Mouse (Mus musculus): ENCODE data around the gene Dusp6. TPM values are rescaled to one million over a fixed set of nuclear protein-coding genes. Genes with fewer than 3 reads are reported as not detected.

Gene Dusp6
- total and polyA plus RNA-seq, 2 experiments from 2014 or later = 25.4 to 52.1 TPM

GRCm38 (mm10) chr10:99235081-99235480 lies 27.9 kb upstream of the Dusp6 start:
- Histone ChIP-seq H3K4me3 (ENCODE audit: low read depth, low read length) (no peak overlapping the region), H3K9ac (replicated peaks; ENCODE audit: low read length, poor library complexity, severe bottlenecking) (no peak overlapping the region), H3K27ac (ENCODE audit: low read depth, low read length) (no peak overlapping the region), H3K9me3 (ENCODE audit: low read length) (no peaks in the 10 kb centered on the region), H3K27me3 (ENCODE audit: insufficient read depth, low read length) (no peaks in the 10 kb centered on the region), H3K4me1 (ENCODE audit: insufficient read depth, low read length) (no peaks in the 10 kb centered on the region), H3K4me2 (ENCODE audit: low read depth, low read length, poor library complexity, severe bottlenecking) (no peak overlapping the region), H3K36me3 (ENCODE audit: insufficient read depth, low read length) (no peaks in the 10 kb centered on the region)
- DNase-seq (ENCODE audit: low spot score) (no peak), ATAC-seq (ENCODE audit: low FRiP score) (no peak)
- WGBS = 88% methylated on average over 9 of the region's 9 CpGs
- no peak for TF ChIP-seq CTCF (IDR thresholded peaks at IDR 0.05)

DNA sequence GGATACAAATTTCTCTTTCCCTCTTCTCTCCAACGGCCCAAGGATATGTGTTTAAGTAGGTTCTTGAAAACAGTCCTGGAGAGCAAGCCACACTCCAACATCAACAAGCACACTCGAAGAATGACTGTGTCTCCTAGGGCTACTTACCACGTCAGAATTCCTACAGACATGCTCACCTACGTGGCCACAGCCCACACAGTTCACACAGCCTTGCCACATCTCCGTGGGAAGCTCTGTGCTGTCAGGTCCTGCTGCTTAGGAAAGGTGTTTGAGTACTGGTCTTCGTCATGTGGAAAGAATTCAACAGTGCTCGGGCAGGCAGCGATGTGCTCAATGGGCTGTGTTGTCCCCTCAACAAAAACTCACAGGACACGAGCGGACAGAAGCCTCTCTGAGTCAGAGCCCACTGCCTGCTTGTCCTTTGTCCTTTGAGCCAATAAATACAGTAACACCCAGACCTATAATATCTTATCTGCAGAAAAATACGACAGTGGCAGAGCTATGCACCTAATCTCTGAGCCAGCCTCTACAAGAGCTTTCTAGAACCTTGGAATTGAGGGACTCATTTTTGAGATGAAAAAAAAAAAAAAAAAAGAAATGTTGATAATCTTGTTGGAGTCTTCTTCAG lies 25.7 kb upstream of the Dusp6 start:
- WGBS = 86% methylated on average over 11 of the region's 11 CpGs
- ATAC-seq (ENCODE audit: low FRiP score) = no peak
- H3K27me3 ChIP-seq (ENCODE audit: insufficient read depth, low read length) = no peaks in the 10 kb centered on the region
- no peak overlapping the region for H3K9ac ChIP-seq (replicated peaks; ENCODE audit: low read length, poor library complexity, severe bottlenecking)
- no peak for TF ChIP-seq CTCF (IDR thresholded peaks at IDR 0.05)
- no peak for DNase-seq (ENCODE audit: low spot score)
- H3K4me3 ChIP-seq (ENCODE audit: low read depth, low read length) = no peak overlapping the region
- no peaks in the 10 kb centered on the region for H3K36me3 ChIP-seq (ENCODE audit: insufficient read depth, low read length)
- no peaks in the 10 kb centered on the region for H3K4me1 ChIP-seq (ENCODE audit: insufficient read depth, low read length)
- H3K27ac ChIP-seq (ENCODE audit: low read depth, low read length) = no peak overlapping the region
- H3K9me3 ChIP-seq (ENCODE audit: low read length) = no peaks in the 10 kb centered on the region
- H3K4me2 ChIP-seq (ENCODE audit: low read depth, low read length, poor library complexity, severe bottlenecking) = no peak overlapping the region

- DNase-seq (ENCODE audit: low spot score) (peak; percentile 11), ATAC-seq (ENCODE audit: low FRiP score) (no peak)
- Histone ChIP-seq H3K27me3 (ENCODE audit: insufficient read depth, low read length) (no peaks in the 10 kb centered on the region), H3K9ac (replicated peaks; ENCODE audit: low read length, poor library complexity, severe bottlenecking) (no peak overlapping the region), H3K27ac (ENCODE audit: low read depth, low read length) (no peak overlapping the region), H3K4me2 (ENCODE audit: low read depth, low read length, poor library complexity, severe bottlenecking) (no peak overlapping the region), H3K4me3 (ENCODE audit: low read depth, low read length) (no peak overlapping the region), H3K4me1 (ENCODE audit: insufficient read depth, low read length) (no peaks in the 10 kb centered on the region), H3K36me3 (ENCODE audit: insufficient read depth, low read length) (no peaks in the 10 kb centered on the region), H3K9me3 (ENCODE audit: low read length) (no peaks in the 10 kb centered on the region)
- TF ChIP-seq CTCF (IDR thresholded peaks at IDR 0.05) = no peak
- WGBS = 54% methylated on average over 11 of the region's 11 CpGs
Measured at GRCm38 (mm10) chr10:99238537-99238936, 24.5 kb upstream of the Dusp6 start.

DNA sequence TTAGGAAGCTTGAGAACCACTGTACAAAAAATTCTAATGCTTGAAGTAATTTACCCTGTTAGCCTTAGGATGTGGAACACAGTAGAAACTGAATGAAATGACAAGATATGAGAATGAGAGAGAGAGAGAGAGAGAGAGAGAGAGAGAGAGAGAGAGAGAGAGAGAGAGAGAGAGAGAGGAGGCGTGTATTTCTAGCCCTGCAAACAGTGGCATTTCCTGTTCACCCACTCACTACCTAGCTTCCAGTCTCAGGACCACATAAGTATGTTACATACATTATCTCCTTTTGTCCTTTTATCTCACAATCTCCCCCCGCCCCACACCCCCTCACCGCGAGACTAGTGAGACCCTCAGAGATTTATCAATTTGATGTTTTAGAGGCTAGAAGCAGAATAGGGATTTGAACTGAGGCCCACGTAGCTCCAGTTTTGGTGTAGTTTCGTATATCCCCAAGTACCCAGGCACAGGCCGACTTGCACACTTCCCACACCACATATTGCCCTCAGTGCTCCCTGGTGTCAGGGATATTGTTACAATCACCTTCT lies 21.7 kb upstream of the Dusp6 start:
- no peaks in the 10 kb centered on the region for H3K4me1 ChIP-seq (ENCODE audit: insufficient read depth, low read length)
- H3K27ac ChIP-seq (ENCODE audit: low read depth, low read length) = no peak overlapping the region
- no peak overlapping the region for H3K4me3 ChIP-seq (ENCODE audit: low read depth, low read length)
- 93% methylated on average over 6 of the region's 7 CpGs for WGBS
- no peaks in the 10 kb centered on the region for H3K9me3 ChIP-seq (ENCODE audit: low read length)
- H3K4me2 ChIP-seq (ENCODE audit: low read depth, low read length, poor library complexity, severe bottlenecking) = no peak overlapping the region
- DNase-seq (ENCODE audit: low spot score) (no peak), ATAC-seq (ENCODE audit: low FRiP score) (no peak)
- no peaks in the 10 kb centered on the region for H3K36me3 ChIP-seq (ENCODE audit: insufficient read depth, low read length)
- H3K9ac ChIP-seq (replicated peaks; ENCODE audit: low read length, poor library complexity, severe bottlenecking) = no peak overlapping the region
- H3K27me3 ChIP-seq (ENCODE audit: insufficient read depth, low read length) = no peaks in the 10 kb centered on the region
- no peak for TF ChIP-seq CTCF (IDR thresholded peaks at IDR 0.05)

- no peaks in the 10 kb centered on the region for H3K27me3 ChIP-seq (ENCODE audit: insufficient read depth, low read length)
- no peak overlapping the region for H3K4me3 ChIP-seq (ENCODE audit: low read depth, low read length)
- no peaks in the 10 kb centered on the region for H3K36me3 ChIP-seq (ENCODE audit: insufficient read depth, low read length)
- TF ChIP-seq CTCF (IDR thresholded peaks at IDR 0.05) = no peak
- H3K27ac ChIP-seq (ENCODE audit: low read depth, low read length) = no peak overlapping the region
- H3K4me2 ChIP-seq (ENCODE audit: low read depth, low read length, poor library complexity, severe bottlenecking) = no peak overlapping the region
- no peak for DNase-seq (ENCODE audit: low spot score)
- no peaks in the 10 kb centered on the region for H3K4me1 ChIP-seq (ENCODE audit: insufficient read depth, low read length)
- no peak overlapping the region for H3K9ac ChIP-seq (replicated peaks; ENCODE audit: low read length, poor library complexity, severe bottlenecking)
- ATAC-seq (ENCODE audit: low FRiP score) = no peak
- WGBS = 91% methylated on average over 16 of the region's 16 CpGs
- H3K9me3 ChIP-seq (ENCODE audit: low read length) = no peaks in the 10 kb centered on the region
Measured at GRCm38 (mm10) chr10:99241829-99242711, 21.0 kb upstream of the Dusp6 start.

GRCm38 (mm10) chr10:99242721-99243120 lies 20.3 kb upstream of the Dusp6 start:
- H3K4me1 ChIP-seq (ENCODE audit: insufficient read depth, low read length) = no peaks in the 10 kb centered on the region
- H3K9ac ChIP-seq (replicated peaks; ENCODE audit: low read length, poor library complexity, severe bottlenecking) = no peak overlapping the region
- no peak for ATAC-seq (ENCODE audit: low FRiP score)
- TF ChIP-seq CTCF (IDR thresholded peaks at IDR 0.05) = no peak
- H3K27ac ChIP-seq (ENCODE audit: low read depth, low read length) = no peak overlapping the region
- no peak overlapping the region for H3K4me2 ChIP-seq (ENCODE audit: low read depth, low read length, poor library complexity, severe bottlenecking)
- DNase-seq (ENCODE audit: low spot score) = no peak
- WGBS = 77% methylated on average over 10 of the region's 10 CpGs
- no peaks in the 10 kb centered on the region for H3K36me3 ChIP-seq (ENCODE audit: insufficient read depth, low read length)
- no peak overlapping the region for H3K4me3 ChIP-seq (ENCODE audit: low read depth, low read length)
- no peaks in the 10 kb centered on the region for H3K27me3 ChIP-seq (ENCODE audit: insufficient read depth, low read length)
- no peaks in the 10 kb centered on the region for H3K9me3 ChIP-seq (ENCODE audit: low read length)

Data from midbrain, postnatal 0 days (tissue).